Mouse (Mus musculus): ENCODE data around the gene Apof. TPM values are rescaled to one million over a fixed set of nuclear protein-coding genes. Genes with fewer than 3 reads are reported as not detected.
A peak's percentile ranks its signal among the peaks of the same experiment; 100 is the strongest.
"Not testable (repeated sequence)": the region's sequence is repeated elsewhere in the genome, so short reads cannot be mapped to it uniquely, and the experiment has no call there.

Gene Apof
- polyA plus RNA-seq, 1 experiment from 2014 or later: not detected

- DNase-seq (ENCODE audit: extremely low spot score, low spot score): no peak
- H3K4me1 ChIP-seq: no peaks in the 10 kb centered on the region
- H3K36me3 ChIP-seq (replicated peaks): no peaks in the 10 kb centered on the region
- H3K27me3 ChIP-seq (ENCODE audit: poor library complexity, severe bottlenecking): peaks cover 3% of the 10 kb centered on the region; the same call in 1 of the 2 replicates
- H3K27ac ChIP-seq: no peak overlapping the region
- no peak overlapping the region for H3K4me3 ChIP-seq
- no peaks in the 10 kb centered on the region for H3K9me3 ChIP-seq
- WGBS: 87% methylated on average over 6 of the region's 6 CpGs
These were observed 4.8 kb upstream of the Apof start for GRCm38 (mm10) chr10:128263393-128264310.

GRCm38 (mm10) chr10:128269206-128269910 is 887 bp downstream of the Apof start:
- H3K36me3 ChIP-seq (replicated peaks): no peaks in the 10 kb centered on the region
- H3K4me1 ChIP-seq: peaks cover 11% of the 10 kb centered on the region
- peak overlapping the region; percentile 82 for H3K4me3 ChIP-seq
- no peak for DNase-seq (ENCODE audit: extremely low spot score, low spot score)
- H3K9me3 ChIP-seq: no peaks in the 10 kb centered on the region; the same call in 1 of the 2 replicates
- no peak overlapping the region for H3K27ac ChIP-seq
- H3K27me3 ChIP-seq (ENCODE audit: poor library complexity, severe bottlenecking): peaks cover 14% of the 10 kb centered on the region
- 89% methylated on average over 16 of the region's 16 CpGs for WGBS

- under 1% methylated on average over 43 of the region's 43 CpGs for WGBS
- DNase-seq (ENCODE audit: extremely low spot score, low spot score): peak; percentile 97
- Histone ChIP-seq H3K4me1 (peaks cover 11% of the 10 kb centered on the region), H3K27me3 (ENCODE audit: poor library complexity, severe bottlenecking) (peaks cover 14% of the 10 kb centered on the region), H3K9me3 (no peaks in the 10 kb centered on the region; the same call in 1 of the 2 replicates), H3K4me3 (peak within 1 kb of the TSS; percentile 82), H3K36me3 (replicated peaks) (no peaks in the 10 kb centered on the region), H3K27ac (peak within 1 kb of the TSS; percentile 88)
These were observed 1.9 kb downstream of the Apof start, which contains the start of gene Stat2 for GRCm38 (mm10) chr10:128270287-128270841. Gene Stat2, plus strand, starts transcription at chr10:128270559.

GRCm38 (mm10) chr10:128270866-128271265 is 2.4 kb downstream of the Apof start:
- 44% methylated on average over 7 of the region's 7 CpGs for WGBS
- H3K4me3 ChIP-seq: peak overlapping the region; percentile 82
- no peak for DNase-seq (ENCODE audit: extremely low spot score, low spot score)
- no peaks in the 10 kb centered on the region for H3K36me3 ChIP-seq (replicated peaks)
- H3K9me3 ChIP-seq: no peaks in the 10 kb centered on the region; the same call in 1 of the 2 replicates
- H3K27me3 ChIP-seq (ENCODE audit: poor library complexity, severe bottlenecking): peaks cover 14% of the 10 kb centered on the region
- H3K27ac ChIP-seq: peak overlapping the region; percentile 88
- H3K4me1 ChIP-seq: peaks cover 11% of the 10 kb centered on the region

- no peak for DNase-seq (ENCODE audit: extremely low spot score, low spot score)
- Histone ChIP-seq H3K9me3 (no peaks in the 10 kb centered on the region; the same call in 1 of the 2 replicates), H3K4me3 (no peak overlapping the region), H3K27me3 (ENCODE audit: poor library complexity, severe bottlenecking) (peaks cover 14% of the 10 kb centered on the region), H3K27ac (no peak overlapping the region), H3K36me3 (replicated peaks) (0 out of 2 replicates have a peak, but pooled peaks cover 5% of the 10 kb centered on the region), H3K4me1 (peaks cover 11% of the 10 kb centered on the region)
- 77% methylated on average over 2 of the region's 2 CpGs for WGBS
These were observed 3.4 kb downstream of the Apof start for GRCm38 (mm10) chr10:128271883-128272282.

GRCm38 (mm10) chr10:128272819-128273439 is 4.5 kb downstream of the Apof start:
- H3K9me3 ChIP-seq: not testable (repeated sequence)
- WGBS: 80% methylated on average over 7 of the region's 7 CpGs

GRCm38 (mm10) chr10:128275374-128275773 is 6.9 kb downstream of the Apof start:
- H3K9me3 ChIP-seq; DNase-seq (ENCODE audit: extremely low spot score, low spot score); H3K4me3 ChIP-seq; H3K4me1 ChIP-seq; H3K27ac ChIP-seq; H3K27me3 ChIP-seq (ENCODE audit: poor library complexity, severe bottlenecking): not testable (repeated sequence)
- WGBS: 100% methylated on average over 1 of the region's 1 CpGs
- H3K36me3 ChIP-seq (replicated peaks): peaks cover 26% of the 10 kb centered on the region

More at GRCm38 (mm10) chr10:128272819-128273439, 4.5 kb downstream of the Apof start:
- not testable (repeated sequence) for H3K4me3 ChIP-seq; H3K36me3 ChIP-seq (replicated peaks); H3K27ac ChIP-seq; DNase-seq (ENCODE audit: extremely low spot score, low spot score)
- peaks cover 14% of the 10 kb centered on the region for H3K27me3 ChIP-seq (ENCODE audit: poor library complexity, severe bottlenecking)
- H3K4me1 ChIP-seq: peaks cover 11% of the 10 kb centered on the region

GRCm38 (mm10) chr10:128278158-128278557 is 9.7 kb downstream of the Apof start:
- DNase-seq (ENCODE audit: extremely low spot score, low spot score): no peak
- no peak overlapping the region for H3K27ac ChIP-seq
- peaks cover 50% of the 10 kb centered on the region for H3K36me3 ChIP-seq (replicated peaks)
- 56% methylated on average over 6 of the region's 6 CpGs for WGBS
- H3K9me3 ChIP-seq: no peaks in the 10 kb centered on the region
- no peak overlapping the region for H3K4me3 ChIP-seq
- no peaks in the 10 kb centered on the region for H3K27me3 ChIP-seq (ENCODE audit: poor library complexity, severe bottlenecking)
- peaks cover 3% of the 10 kb centered on the region; the same call in 1 of the 2 replicates for H3K4me1 ChIP-seq

GRCm38 (mm10) chr10:128280943-128281342 is 12.5 kb downstream of the Apof start:
- peaks cover 76% of the 10 kb centered on the region for H3K36me3 ChIP-seq (replicated peaks)
- 90% methylated on average over 6 of the region's 6 CpGs for WGBS
- no peak overlapping the region for H3K27ac ChIP-seq
- no peaks in the 10 kb centered on the region for H3K27me3 ChIP-seq (ENCODE audit: poor library complexity, severe bottlenecking)
- no peaks in the 10 kb centered on the region for H3K9me3 ChIP-seq
- DNase-seq (ENCODE audit: extremely low spot score, low spot score): no peak
- H3K4me3 ChIP-seq: no peak overlapping the region
- H3K4me1 ChIP-seq: peaks cover 3% of the 10 kb centered on the region; the same call in 1 of the 2 replicates

- H3K36me3 ChIP-seq (replicated peaks): peaks cover 76% of the 10 kb centered on the region
- no peak overlapping the region for H3K27ac ChIP-seq
- H3K27me3 ChIP-seq (ENCODE audit: poor library complexity, severe bottlenecking): no peaks in the 10 kb centered on the region
- no peak overlapping the region for H3K4me3 ChIP-seq
- 93% methylated on average over 14 of the region's 14 CpGs for WGBS
- H3K9me3 ChIP-seq: no peaks in the 10 kb centered on the region
- no peak for DNase-seq (ENCODE audit: extremely low spot score, low spot score)
- peaks cover 3% of the 10 kb centered on the region; the same call in 1 of the 2 replicates for H3K4me1 ChIP-seq
These were observed 13.2 kb downstream of the Apof start for GRCm38 (mm10) chr10:128281682-128282081.

- H3K27ac ChIP-seq: no peak overlapping the region
- H3K4me3 ChIP-seq: no peak overlapping the region
- 91% methylated on average over 20 of the region's 20 CpGs for WGBS
- peaks cover 3% of the 10 kb centered on the region; the same call in 1 of the 2 replicates for H3K4me1 ChIP-seq
- no peaks in the 10 kb centered on the region for H3K9me3 ChIP-seq
- H3K36me3 ChIP-seq (replicated peaks): peaks cover 73% of the 10 kb centered on the region
- H3K27me3 ChIP-seq (ENCODE audit: poor library complexity, severe bottlenecking): no peaks in the 10 kb centered on the region
- no peak for DNase-seq (ENCODE audit: extremely low spot score, low spot score)
These were observed 14.5 kb downstream of the Apof start for GRCm38 (mm10) chr10:128282886-128283450.
